Mouse (Mus musculus): ENCODE results near the gene Gm7982. TPM values are rescaled to one million over a fixed set of nuclear protein-coding genes. Genes with fewer than 3 reads are reported as not detected.

Gene Gm7982
- not detected for total RNA-seq (2023)

DNA sequence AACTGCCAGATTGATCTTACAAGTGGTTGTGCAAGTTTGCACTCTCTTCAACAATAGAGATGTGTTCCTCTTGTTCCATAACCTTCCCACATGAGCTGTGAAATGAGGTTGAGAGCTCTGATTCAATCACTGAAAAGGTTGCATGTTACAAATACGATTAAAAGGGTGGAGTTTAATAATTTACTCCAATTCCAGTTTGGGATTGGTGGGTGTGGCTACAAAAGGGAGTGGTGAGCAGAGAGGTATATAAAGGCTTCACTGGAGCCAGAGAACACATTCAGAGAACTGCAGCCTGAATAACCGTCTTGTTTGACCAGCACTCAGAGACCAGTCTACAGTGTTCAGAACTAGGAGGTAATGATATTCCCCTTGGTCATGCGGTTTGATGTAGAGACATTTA is at the start of gene Gm7982:
Gene Gm7982 (plus strand): TSS at position 301 of the 400 bp plus-strand sequence.

DNA sequence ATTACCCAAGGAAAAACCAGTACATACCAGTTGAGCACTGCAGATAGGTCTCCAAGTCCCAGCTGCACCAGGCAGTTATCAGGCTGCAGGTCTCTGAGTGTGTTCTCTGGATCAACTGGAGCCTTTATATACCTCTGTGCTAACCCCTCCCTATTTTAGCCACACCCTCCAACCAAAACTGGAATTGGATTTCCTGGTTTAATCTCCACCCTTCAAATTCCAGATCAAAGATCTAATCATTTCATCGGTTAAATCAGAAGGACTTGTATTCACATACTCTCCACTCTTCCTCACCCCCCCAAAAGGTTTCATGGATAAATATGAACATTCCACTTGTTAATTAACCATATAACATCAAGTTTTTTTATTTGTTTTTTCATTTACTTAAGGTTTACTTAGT is 5.7 kb upstream of the Gm7982 start, which contains the start of gene Gm7978:
Gene Gm7978 (minus strand): TSS at position 101 of the 400 bp plus-strand sequence.

DNA sequence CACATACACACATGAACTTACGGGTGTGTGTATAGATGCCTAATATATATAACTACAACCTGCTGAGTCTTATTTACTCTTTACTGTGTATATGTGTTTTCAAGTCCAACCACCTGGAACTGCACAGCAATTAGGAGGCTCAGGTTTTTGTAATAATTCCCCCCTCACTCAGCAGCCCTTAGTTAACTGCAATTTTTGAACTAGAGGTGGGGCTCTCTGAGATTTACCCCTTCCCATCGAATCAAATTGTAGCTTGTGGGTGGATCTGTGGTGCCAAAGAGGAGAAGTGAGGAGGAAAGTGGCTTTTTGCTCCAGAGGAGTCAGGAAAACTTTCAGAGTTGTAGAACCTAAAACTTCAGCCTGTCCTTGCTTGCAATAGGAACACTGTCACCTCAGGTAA is 33.9 kb downstream of the Gm7982 start, which contains the start of gene E330014E10Rik:
Gene E330014E10Rik (plus strand): TSS at position 301 of the 400 bp plus-strand sequence.

Other genes starting within 250 kb of the Gm7982 start
- gene Gm3286, start 231.3 kb upstream of the Gm7982 start, total RNA-seq (2023) = not detected
- not detected for gene Gm7971, start 147.1 kb upstream of the Gm7982 start, total RNA-seq (2023)
- not detected for gene Gm7978, start 5.8 kb upstream of the Gm7982 start, total RNA-seq (2023)
- gene E330014E10Rik, start 34.0 kb downstream of the Gm7982 start, total RNA-seq (2023) = not detected
- gene Cxcl13, start 214.9 kb downstream of the Gm7982 start, total RNA-seq (2023) = not detected

All from neutrophil, adult 59 days (primary cell).